22 mouse cellular contexts compared by ENCODE assay signal in genomic region chr17:50332012-50332300, GRCm38 (mm10). TPM values are rescaled to one million over a fixed set of nuclear protein-coding genes. Genes with fewer than 3 reads are reported as not detected.
DNase-seq lines count a peak whose midpoint lies in the region; ATAC-seq lines count a peak whose summit lies in the region.
"Had no signal": no experiment of that assay in that cellular context is flagged by ENCODE, and none has a peak within 500 bp of the region (broad histone marks: within the 10 kb centered on the region; RNA-seq: fewer than 3 reads in every experiment).

No protein-coding gene starts in this region.

- intact Hi-C loops in heart, postnatal 36 days (cut with DNase I) = no loop called here

- no peaks in the 10 kb centered on the region for H3K27me3 ChIP-seq in heart, embryonic 11.5 days (ENCODE audit: control insufficient read depth, insufficient read depth, low read length)
- H3K27me3 ChIP-seq in liver, embryonic 11.5 days (replicated peaks; ENCODE audit: control insufficient read depth, insufficient read depth, low read length) = no peaks in the 10 kb centered on the region
- no peaks in the 10 kb centered on the region for H3K27me3 ChIP-seq in intestine, embryonic 16.5 days (replicated peaks; ENCODE audit: control insufficient read depth, insufficient read depth, low read length)
- no peaks in the 10 kb centered on the region for H3K27me3 ChIP-seq in liver, embryonic 16.5 days (ENCODE audit: control insufficient read depth, insufficient read depth, low read depth, low read length)
- H3K27me3 ChIP-seq: forebrain, embryonic 13.5 days; heart, embryonic 15.5 days; midbrain, embryonic 12.5 days had no signal

- DNase-seq in heart, postnatal 36 days = no peak
- DNase-seq in liver, embryonic 11.5 days (ENCODE audit: low spot score) = no peak
- no peak for DNase-seq in liver
- no peak for DNase-seq in frontal cortex, postnatal 14 days (ENCODE audit: low spot score in 2 of 2)
- DNase-seq in lung, adult 18-20 months = no peak
- DNase-seq: cerebellum, adult 11-12 months; cerebellum, postnatal 36 days; gastrocnemius, postnatal 25 days; left cerebral cortex, postnatal 4 days; lung, adult 2 months; retina, postnatal 1 day had no signal

- H3K36me3 ChIP-seq in heart, embryonic 11.5 days (ENCODE audit: control insufficient read depth, insufficient read depth, low read length) = no peaks in the 10 kb centered on the region
- H3K36me3 ChIP-seq in liver, embryonic 11.5 days (ENCODE audit: control insufficient read depth, insufficient read depth, low read length) = no peaks in the 10 kb centered on the region
- H3K36me3 ChIP-seq in intestine, embryonic 16.5 days (ENCODE audit: control insufficient read depth, insufficient read depth, low read length) = no peaks in the 10 kb centered on the region
- no peaks in the 10 kb centered on the region for H3K36me3 ChIP-seq in liver, embryonic 16.5 days (ENCODE audit: control insufficient read depth, insufficient read depth)
- H3K36me3 ChIP-seq: G1E; heart, embryonic 15.5 days; midbrain, embryonic 12.5 days had no signal

- WGBS in heart, embryonic 11.5 days (ENCODE audit: insufficient replicate concordance) = 44% methylated on average over 7 of the region's 7 CpGs
- 30% methylated on average over 7 of the region's 7 CpGs for WGBS in liver, embryonic 11.5 days
- 47% methylated on average over 7 of the region's 7 CpGs for WGBS in intestine, embryonic 16.5 days
- WGBS in liver, embryonic 16.5 days (ENCODE audit: insufficient replicate concordance) = 11% methylated on average over 7 of the region's 7 CpGs

- peaks cover 3% of the 10 kb centered on the region; the same call in 1 of the 2 replicates for H3K4me1 ChIP-seq in heart, embryonic 11.5 days (ENCODE audit: control insufficient read depth, insufficient read depth, low read length)
- H3K4me1 ChIP-seq in liver, embryonic 11.5 days (replicated peaks; ENCODE audit: control insufficient read depth, insufficient read depth, low read length) = peaks cover 7% of the 10 kb centered on the region
- no peaks in the 10 kb centered on the region for H3K4me1 ChIP-seq in intestine, embryonic 16.5 days (ENCODE audit: control insufficient read depth, insufficient read depth, low read length)
- H3K4me1 ChIP-seq in liver, embryonic 16.5 days (ENCODE audit: control insufficient read depth, low read depth, low read length) = peaks cover 8% of the 10 kb centered on the region
- H3K4me1 ChIP-seq: forebrain, embryonic 13.5 days; midbrain, embryonic 12.5 days had no signal

- 0 out of 2 replicates have a peak overlapping the region, but pooled peaks have one; percentile 8 for H3K4me2 ChIP-seq in heart, embryonic 11.5 days
- peak overlapping the region; percentile 51 for H3K4me2 ChIP-seq in liver, embryonic 11.5 days
- H3K4me2 ChIP-seq in intestine, embryonic 16.5 days (ENCODE audit: low read depth, low read length) = peak overlapping the region; percentile 39
- H3K4me2 ChIP-seq in liver, embryonic 16.5 days (ENCODE audit: low read depth, low read length) = peak overlapping the region; percentile 26
- H3K4me2 ChIP-seq: forebrain, embryonic 13.5 days; hindbrain, embryonic 14.5 days; midbrain, embryonic 12.5 days had no signal

- peak overlapping the region; percentile 23; the same call in 1 of the 2 replicates for H3K27ac ChIP-seq in heart, embryonic 11.5 days (ENCODE audit: low read depth, low read length)
- H3K27ac ChIP-seq in liver, embryonic 11.5 days (ENCODE audit: low read depth, low read length) = no peak overlapping the region
- H3K27ac ChIP-seq in intestine, embryonic 16.5 days (ENCODE audit: low read length) = peak overlapping the region; percentile 21
- no peak overlapping the region for H3K27ac ChIP-seq in liver, embryonic 16.5 days (ENCODE audit: low read length)
- H3K27ac ChIP-seq: forebrain, embryonic 13.5 days; hindbrain, embryonic 14.5 days; left cerebral cortex, adult 2 months; midbrain, embryonic 12.5 days had no signal

- no peaks in the 10 kb centered on the region for H3K9me3 ChIP-seq in heart, embryonic 11.5 days (replicated peaks; ENCODE audit: control insufficient read depth, low read length)
- no peaks in the 10 kb centered on the region for H3K9me3 ChIP-seq in liver, embryonic 11.5 days (ENCODE audit: control insufficient read depth, low read length)
- H3K9me3 ChIP-seq in intestine, embryonic 16.5 days (ENCODE audit: control insufficient read depth, low read length) = no peaks in the 10 kb centered on the region
- no peaks in the 10 kb centered on the region for H3K9me3 ChIP-seq in liver, embryonic 16.5 days (replicated peaks; ENCODE audit: control insufficient read depth, low read length)
- H3K9me3 ChIP-seq: forebrain, embryonic 13.5 days; heart, embryonic 15.5 days; midbrain, embryonic 12.5 days had no signal

- H3K4me3 ChIP-seq in heart, embryonic 11.5 days (ENCODE audit: low read depth, low read length) = no peak overlapping the region
- no peak overlapping the region for H3K4me3 ChIP-seq in liver, embryonic 11.5 days (ENCODE audit: low read depth, low read length)
- 0 out of 2 replicates have a peak overlapping the region, but pooled peaks have one; percentile 14 for H3K4me3 ChIP-seq in intestine, embryonic 16.5 days (ENCODE audit: low read length)
- H3K4me3 ChIP-seq in liver, embryonic 16.5 days (ENCODE audit: low read depth, low read length) = 0 out of 2 replicates have a peak overlapping the region, but pooled peaks have one; percentile 21
- H3K4me3 ChIP-seq: forebrain, embryonic 13.5 days; heart, embryonic 15.5 days; left cerebral cortex, adult 2 months; midbrain, embryonic 12.5 days had no signal

- no peak for ATAC-seq in heart, embryonic 11.5 days (replicated peaks; ENCODE audit: insufficient number of reproducible peaks, low FRiP score, low TSS enrichment)
- ATAC-seq in liver, embryonic 11.5 days (replicated peaks; ENCODE audit: low FRiP score) = no peak
- no peak for ATAC-seq in intestine, embryonic 16.5 days
- ATAC-seq in liver, embryonic 16.5 days (ENCODE audit: low read depth) = no peak
- ATAC-seq: forebrain, embryonic 13.5 days had no signal

- H3K9ac ChIP-seq in heart, embryonic 11.5 days (ENCODE audit: low read depth, low read length) = no peak overlapping the region
- no peak overlapping the region for H3K9ac ChIP-seq in liver, embryonic 11.5 days (ENCODE audit: low read depth, low read length)
- no peak overlapping the region for H3K9ac ChIP-seq in intestine, embryonic 16.5 days (ENCODE audit: low read depth, low read length)
- H3K9ac ChIP-seq in liver, embryonic 16.5 days (ENCODE audit: low read depth, low read length) = no peak overlapping the region
- H3K9ac ChIP-seq: forebrain, embryonic 13.5 days; heart, embryonic 15.5 days; hindbrain, embryonic 14.5 days; midbrain, embryonic 12.5 days had no signal

RNA-seq across cellular contexts. Expression of gene Dazl, which starts 38.5 kb away (rescaled TPM):
- polyA plus RNA-seq in heart, embryonic 11.5 days (2014; fragmentation: Nextera tagmentation; extraction: Ambion mirVana) = 0.50 and 0.65 TPM in 2 replicates
- under 1 TPM in 1 of 2 experiments, not detected in 1; 0.42 TPM for total RNA-seq in heart, postnatal 36 days (2021)
- 0.18 and 0.45 TPM in 2 replicates for polyA plus RNA-seq in liver, embryonic 11.5 days (2014; fragmentation: Nextera tagmentation; extraction: Ambion mirVana)
- polyA plus RNA-seq in intestine, embryonic 16.5 days (2015; fragmentation: Nextera tagmentation; extraction: Ambion mirVana) = 0.20 and 0.60 TPM in 2 replicates
- 0.06 and 0.07 TPM in 2 replicates for polyA plus RNA-seq in liver, embryonic 16.5 days (2015; fragmentation: Nextera tagmentation; extraction: Ambion mirVana)
- total RNA-seq: monocyte, adult 5-6 weeks had no signal
- polyA plus RNA-seq: G1E; lung, adult 2 months; neural tube, embryonic 11.5 days had no signal

Comparison
In these comparisons a context has a peak if more than half of its experiments do, and no peak if none do; other contexts are left out.
1. H3K4me3 ChIP-seq: peak in intestine, embryonic 16.5 days (single experiment) and liver, embryonic 16.5 days (single experiment); none in heart, embryonic 11.5 days (single experiment) and liver, embryonic 11.5 days (single experiment).
2. H3K27ac ChIP-seq: peak in heart, embryonic 11.5 days (single experiment) and intestine, embryonic 16.5 days (single experiment); none in liver, embryonic 11.5 days (single experiment) and liver, embryonic 16.5 days (single experiment).
3. Peak in every context shown above with its lines, with median percentiles within 50 percentile points of each other: H3K4me2 ChIP-seq.